Mouse (Mus musculus) forebrain, embryonic 11.5 days (tissue): ENCODE measurements around the gene Cdh18. TPM values are rescaled to one million over a fixed set of nuclear protein-coding genes. Genes with fewer than 3 reads are reported as not detected.

ENCODE experiments used
- ATAC-seq: fragments of 200-750 bp; cut with Nextera tagmentation; replicated peaks from 2 replicates; pipeline ENCODE4 v1.8.0; 2017; ENCODE audit warnings: moderate TSS enrichment; ENCODE audit not compliant: low FRiP score
- DNase-seq: peaks from one replicate; pipeline ENCODE4 v3.0.0-alpha.2; 2017; ENCODE audit warnings: low spot score
- H3K27ac ChIP-seq: fragments of 300-500 bp; sonication (generic); 2 replicates; pipeline ENCODE4 v1.5.1; 2014; ENCODE audit warnings: low read depth, low read length
- H3K27me3 ChIP-seq: fragments of 300-500 bp; sonication (generic); 2 replicates; pipeline ENCODE4 v1.6.1; 2014; ENCODE audit warnings: mild to moderate bottlenecking, low read length, mixed read lengths; ENCODE audit not compliant: control insufficient read depth, insufficient read depth
- H3K36me3 ChIP-seq: fragments of 300-500 bp; sonication (generic); 2 replicates; pipeline ENCODE4 v1.6.1; 2014; ENCODE audit warnings: mild to moderate bottlenecking, low read length, moderate library complexity, mixed read lengths; ENCODE audit not compliant: control insufficient read depth, insufficient read depth
- H3K4me1 ChIP-seq: fragments of 300-500 bp; sonication (generic); replicated peaks from 2 replicates; pipeline ENCODE4 v1.6.1; 2014; ENCODE audit warnings: low read length, mixed read lengths; ENCODE audit not compliant: control insufficient read depth, insufficient read depth
- H3K4me2 ChIP-seq: fragments of 300-500 bp; sonication (generic); 2 replicates; pipeline ENCODE4 v1.6.1; 2014; ENCODE audit warnings: low read depth, mild to moderate bottlenecking, low read length, moderate library complexity, mixed read lengths; ENCODE audit not compliant: severe bottlenecking
- H3K4me3 ChIP-seq: fragments of 300-500 bp; sonication (generic); 2 replicates; pipeline ENCODE4 v1.5.1; 2014; ENCODE audit warnings: low read depth, low read length
- H3K9ac ChIP-seq: fragments of 300-500 bp; sonication (generic); 2 replicates; pipeline ENCODE4 v1.6.1; 2014; ENCODE audit warnings: low read length
- H3K9me3 ChIP-seq: fragments of 300-500 bp; sonication (generic); 2 replicates; pipeline ENCODE4 v1.6.1; 2016; ENCODE audit warnings: low read length, mixed read lengths; ENCODE audit not compliant: control insufficient read depth
- WGBS: fragments of 180-500 bp; shearing (Covaris S2); extraction: QIAGEN DNeasy Blood & Tissue Kit; methylation state at CpG from one replicate; pipeline ENCODE4 v1.1.7; 2014; 5-methylcytosine and 5-hydroxymethylcytosine counted together
- polyA plus RNA-seq: library from polyadenylated mRNA; unstranded; fragments of >200 nt; fragmentation: Nextera tagmentation; extraction: Ambion mirVana; gene quantifications from 2 replicates; pipeline ENCODE4 v1.2.1, GENCODE M21; 2014

The Cdh18 gene
- polyA plus RNA-seq, 1 experiment from 2014 or later, result 0.11 TPM

DNA sequence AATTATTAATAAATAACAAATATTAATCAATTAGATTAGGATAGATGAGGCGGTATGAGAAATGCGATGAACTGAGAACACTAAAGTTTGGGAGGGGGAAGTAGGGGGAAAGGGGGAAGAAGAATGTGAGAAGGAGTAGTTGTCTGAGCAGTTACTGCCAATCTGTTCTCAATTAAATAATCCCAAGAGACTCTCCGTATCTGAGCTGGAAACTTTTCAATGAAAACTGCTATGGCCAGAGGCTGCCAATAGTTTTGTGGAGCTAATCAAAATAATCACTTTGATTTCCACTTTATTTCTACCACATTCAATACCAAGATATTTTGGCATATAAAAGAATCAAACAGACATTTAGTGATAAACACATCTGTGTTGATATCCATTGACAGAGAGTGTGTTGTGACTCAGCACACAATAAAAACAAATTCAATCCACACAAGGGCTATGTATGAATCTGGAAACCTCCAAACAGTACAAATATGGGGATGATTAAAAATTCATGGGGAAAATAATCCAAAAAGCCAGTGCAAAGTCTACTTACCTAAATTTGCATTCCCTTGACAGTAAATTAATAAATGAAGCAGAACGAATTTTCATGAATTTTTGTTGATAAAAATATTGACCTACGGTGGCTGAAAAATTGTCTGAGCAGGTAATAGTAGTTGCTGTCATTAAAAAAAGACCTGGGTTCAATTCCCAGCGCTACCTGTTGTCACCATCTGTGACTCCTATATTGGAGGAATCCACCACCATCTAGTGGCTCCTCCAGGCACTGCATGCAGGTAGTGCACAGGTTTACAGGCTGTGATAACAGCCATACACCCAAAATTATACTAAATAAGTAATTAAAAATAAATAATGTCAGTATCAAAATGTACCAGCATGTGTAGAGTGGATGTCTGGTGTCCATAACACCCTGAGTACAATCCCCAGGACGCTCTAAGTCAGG is 922.0 kb downstream of the Cdh18 start:
- Histone ChIP-seq H3K9ac (no peak overlapping the region), H3K36me3 (no peaks in the 10 kb centered on the region), H3K27me3 (no peaks in the 10 kb centered on the region), H3K4me1 (no peaks in the 10 kb centered on the region), H3K4me2 (no peak overlapping the region), H3K4me3 (no peak overlapping the region), H3K27ac (no peak overlapping the region), H3K9me3 (no peaks in the 10 kb centered on the region)
- ATAC-seq (no peak), DNase-seq (no peak)
- 82% methylated on average over 7 of the region's 7 CpGs for WGBS

DNA sequence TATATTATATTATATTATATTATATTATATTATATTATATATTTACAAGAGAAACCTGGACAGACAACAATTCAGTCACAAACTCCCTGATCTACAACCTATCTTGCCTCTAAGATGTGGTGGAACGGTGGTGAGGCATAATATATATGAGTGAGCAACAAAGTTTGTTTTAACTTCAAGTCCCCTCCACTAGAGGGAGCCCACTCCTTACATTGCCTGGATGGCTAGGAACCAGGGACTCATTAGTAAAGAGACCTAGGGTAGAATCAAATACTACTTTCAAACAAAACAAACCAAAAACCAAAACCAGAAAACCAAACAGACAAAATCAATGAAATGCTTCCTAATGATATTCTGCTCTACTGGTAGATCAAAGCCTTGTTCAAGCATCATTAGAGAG is 937.5 kb downstream of the Cdh18 start:
- Histone ChIP-seq H3K36me3 (no peaks in the 10 kb centered on the region), H3K9ac (no peak overlapping the region), H3K9me3 (no peaks in the 10 kb centered on the region), H3K27ac (no peak overlapping the region), H3K4me2 (no peak overlapping the region), H3K27me3 (no peaks in the 10 kb centered on the region), H3K4me3 (no peak overlapping the region), H3K4me1 (no peaks in the 10 kb centered on the region)
- ATAC-seq (no peak), DNase-seq (no peak)
- 50% methylated on average over 1 of the region's 1 CpGs for WGBS

DNA sequence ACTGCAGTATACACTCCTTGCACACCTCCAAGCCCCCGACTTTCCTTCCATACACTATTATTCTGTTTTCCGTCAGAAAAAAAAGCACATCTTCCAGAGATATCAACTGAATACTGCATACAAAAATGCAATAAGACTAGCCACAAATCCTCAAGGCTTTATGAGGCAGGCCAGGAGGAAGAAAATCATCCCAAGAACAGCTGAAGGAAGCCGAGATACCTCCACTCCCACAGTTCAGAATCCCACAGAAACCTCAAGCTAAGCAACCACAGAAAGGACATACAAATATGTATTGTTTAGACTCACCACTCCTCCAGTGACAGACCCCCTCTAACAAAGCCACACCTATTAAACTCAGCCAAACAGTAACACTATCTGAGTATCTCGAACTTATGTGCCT is 957.7 kb downstream of the Cdh18 start:
- H3K4me2 ChIP-seq, result no peak overlapping the region

DNA sequence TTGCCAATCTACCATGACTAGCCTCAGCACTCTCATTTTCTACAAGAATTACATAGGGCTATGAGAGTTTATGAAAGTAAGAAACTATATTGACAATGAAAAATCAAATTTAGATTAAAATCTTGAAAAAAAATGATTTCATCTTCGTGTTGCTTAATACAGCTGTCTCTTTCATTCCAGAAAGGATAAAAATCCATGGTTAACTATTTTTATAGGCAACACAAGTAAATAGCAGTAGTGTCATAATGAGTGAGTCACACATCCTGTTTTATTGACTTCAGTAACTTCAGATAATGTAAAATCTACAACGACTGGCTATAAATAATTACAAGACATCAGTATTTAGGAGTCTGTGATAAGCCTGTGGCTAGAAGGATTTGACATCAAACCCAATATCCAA is 960.9 kb downstream of the Cdh18 start:
- WGBS, result 64% methylated on average over 2 of the region's 2 CpGs
- H3K9ac ChIP-seq, result no peak overlapping the region
- no peak overlapping the region for H3K4me3 ChIP-seq
- H3K4me1 ChIP-seq, result no peaks in the 10 kb centered on the region
- H3K27ac ChIP-seq, result no peak overlapping the region
- DNase-seq (no peak), ATAC-seq (no peak)
- H3K4me2 ChIP-seq, result no peak overlapping the region
- H3K27me3 ChIP-seq, result no peaks in the 10 kb centered on the region
- no peaks in the 10 kb centered on the region for H3K36me3 ChIP-seq
- no peaks in the 10 kb centered on the region for H3K9me3 ChIP-seq

More for the DNA sequence above, 957.7 kb downstream of the Cdh18 start:
- no peaks in the 10 kb centered on the region for H3K27me3 ChIP-seq
- no peaks in the 10 kb centered on the region for H3K9me3 ChIP-seq
- no peaks in the 10 kb centered on the region for H3K36me3 ChIP-seq
- WGBS, result 83% methylated on average over 4 of the region's 4 CpGs
- no peak overlapping the region for H3K4me3 ChIP-seq
- H3K27ac ChIP-seq, result no peak overlapping the region
- ATAC-seq, result no peak
- H3K4me1 ChIP-seq, result no peaks in the 10 kb centered on the region
- no peak for DNase-seq
- no peak overlapping the region for H3K9ac ChIP-seq

DNA sequence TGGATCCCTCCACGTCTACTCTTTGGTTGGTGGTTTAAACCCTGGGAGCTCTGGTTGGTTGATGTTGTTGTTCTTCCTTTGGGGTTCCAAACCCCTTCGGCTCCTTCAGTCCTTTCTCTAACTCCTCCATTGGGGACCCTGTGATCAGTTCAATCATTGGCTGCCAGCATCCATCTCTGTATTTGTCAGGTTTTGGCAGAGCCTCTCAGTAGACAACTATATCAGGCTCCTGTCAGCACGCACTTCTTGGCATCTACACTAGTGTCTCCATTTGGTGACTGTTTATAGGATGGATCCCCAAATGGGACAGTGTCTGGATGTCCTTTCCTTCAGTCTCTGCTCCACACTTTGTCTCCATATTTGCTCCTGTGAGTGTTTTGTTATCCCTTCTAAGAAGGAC is 967.0 kb downstream of the Cdh18 start:
- 89% methylated on average over 3 of the region's 3 CpGs for WGBS
- no peaks in the 10 kb centered on the region for H3K36me3 ChIP-seq
- no peak for ATAC-seq

DNA sequence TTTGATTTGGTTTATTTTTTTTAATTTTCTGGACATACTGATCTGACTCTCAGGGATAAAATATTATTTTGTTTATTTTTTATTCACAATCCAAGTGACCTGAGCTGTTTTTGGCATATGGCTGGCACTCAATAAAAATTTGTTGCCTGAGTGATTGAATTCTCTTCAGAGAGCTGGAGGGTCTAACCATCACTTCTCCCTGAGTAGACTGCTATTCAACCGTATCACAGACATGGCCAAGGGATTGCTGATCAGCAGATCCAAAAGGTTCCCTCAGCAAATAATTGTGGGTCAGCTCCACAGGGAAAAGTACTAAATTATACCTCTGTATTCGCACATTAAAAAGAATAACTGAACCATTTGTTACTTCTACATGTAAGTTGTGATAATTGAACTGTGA is 969.3 kb downstream of the Cdh18 start:
- Histone ChIP-seq H3K4me1 (no peaks in the 10 kb centered on the region), H3K9me3 (no peaks in the 10 kb centered on the region), H3K4me3 (no peak overlapping the region), H3K36me3 (no peaks in the 10 kb centered on the region), H3K27ac (no peak overlapping the region), H3K27me3 (no peaks in the 10 kb centered on the region), H3K4me2 (no peak overlapping the region), H3K9ac (no peak overlapping the region)
- ATAC-seq (no peak), DNase-seq (no peak)
- 78% methylated on average over 2 of the region's 2 CpGs for WGBS

More for the DNA sequence above, 967.0 kb downstream of the Cdh18 start:
- Histone ChIP-seq H3K27me3 (no peaks in the 10 kb centered on the region), H3K9ac (no peak overlapping the region), H3K9me3 (no peaks in the 10 kb centered on the region), H3K4me3 (no peak overlapping the region), H3K27ac (no peak overlapping the region), H3K4me1 (no peaks in the 10 kb centered on the region), H3K4me2 (no peak overlapping the region)
- DNase-seq, result no peak
